Mouse (Mus musculus): ENCODE results near the gene AF067063.

GRCm38 (mm10) chr13:119790761-119791579, 39.0 kb downstream of the AF067063 start, which contains the start of gene Zfp131:
- TF ChIP-seq POLR2A (IDR thresholded peaks at IDR 0.05; ENCODE audit: control insufficient read depth, extremely low read depth, insufficient read depth, low read length, poor library complexity) (no peak), CTCF (IDR thresholded peaks at IDR 0.05; ENCODE audit: borderline replicate concordance, control insufficient read depth, extremely low read depth, insufficient read depth, low read length, poor library complexity) (peak; percentile 7; the same call in 1 of the 2 replicates)
